Mouse (Mus musculus) megakaryocyte, embryonic 14.5 days (primary cell): ENCODE measurements around the gene C2cd2.

Experiments used
- FLI1 ChIP-seq: IDR thresholded peaks from 2 replicates; pipeline ENCODE4 v1.6.1; 2012; ENCODE audit warnings: low read length, inconsistent platforms, mixed read lengths
- GATA1 ChIP-seq: IDR thresholded peaks from 3 replicates; pipeline ENCODE4 v1.6.1; 2012; ENCODE audit warnings: mixed read lengths, low read length, inconsistent platforms, borderline replicate concordance

DNA sequence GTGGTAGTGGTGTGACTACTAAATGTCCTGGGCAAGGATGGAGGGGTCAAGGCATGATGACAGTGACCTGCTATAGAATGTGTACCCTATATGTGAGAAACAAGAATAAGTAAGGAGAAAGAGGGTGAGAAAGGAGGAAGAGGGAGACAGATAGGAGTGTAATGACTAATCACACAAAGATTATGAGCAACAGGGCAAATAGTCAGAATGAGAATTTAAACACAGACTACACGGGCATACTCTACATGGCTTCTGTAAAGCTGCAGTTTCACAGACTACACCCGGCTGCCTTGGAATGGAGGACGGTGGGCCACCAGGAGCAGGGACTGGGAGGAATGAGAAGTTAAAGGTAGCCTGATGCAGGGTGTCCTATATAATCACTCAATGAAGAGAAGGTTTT, 84.9 kb downstream of the C2cd2 start:
- no peak for TF ChIP-seq GATA1
- no peak for TF ChIP-seq FLI1
